Mouse (Mus musculus) megakaryocyte-erythroid progenitor cell, adult 5-6 weeks (primary cell): ENCODE results near the gene Tnfaip3. TPM values are rescaled to one million over a fixed set of nuclear protein-coding genes. Genes with fewer than 3 reads are reported as not detected.

Source experiments
- ATAC-seq: replicated peaks from 2 replicates; pipeline ENCODE4 v1.8.0; 2016; ENCODE audit warnings: mild to moderate bottlenecking, inconsistent platforms; ENCODE audit not compliant: severe bottlenecking, poor library complexity, low FRiP score, low TSS enrichment
- total RNA-seq, 2 experiments: library from RNA; stranded (forward) in 1 of 2; stranded (reverse) in 1 of 2; fragments of 200-1000, 215-1000 nt in 1 of 2; fragments of >200 nt in 1 of 2; fragmentation: Nextera tagmentation in 1 of 2; gene quantifications; 2 replicates each; pipeline ENCODE4 v1.2.3; 2014 to 2017

Gene Tnfaip3
- total RNA-seq, 2 experiments from 2014 or later: 7.6 to 64.0 TPM

DNA sequence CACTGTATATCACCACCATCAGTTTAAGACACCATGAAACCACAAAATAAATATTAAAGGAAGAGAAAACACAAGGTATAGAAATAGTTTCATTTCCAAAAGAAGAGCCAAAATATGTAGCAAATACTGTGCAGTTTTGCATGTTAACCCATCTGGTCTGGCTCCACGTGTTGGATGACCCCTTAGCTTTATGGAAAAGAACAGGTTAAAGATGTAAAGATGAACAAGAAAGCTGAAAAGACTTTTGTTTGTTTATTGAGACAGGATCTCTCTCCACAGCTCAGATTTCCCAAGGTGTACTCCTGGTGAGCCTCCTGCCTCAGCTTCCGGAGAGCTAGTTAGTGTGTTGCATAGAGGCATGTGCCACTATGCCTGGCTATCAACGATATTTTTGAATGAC lies 29.9 kb downstream of the Tnfaip3 start:
- no peak for ATAC-seq

DNA sequence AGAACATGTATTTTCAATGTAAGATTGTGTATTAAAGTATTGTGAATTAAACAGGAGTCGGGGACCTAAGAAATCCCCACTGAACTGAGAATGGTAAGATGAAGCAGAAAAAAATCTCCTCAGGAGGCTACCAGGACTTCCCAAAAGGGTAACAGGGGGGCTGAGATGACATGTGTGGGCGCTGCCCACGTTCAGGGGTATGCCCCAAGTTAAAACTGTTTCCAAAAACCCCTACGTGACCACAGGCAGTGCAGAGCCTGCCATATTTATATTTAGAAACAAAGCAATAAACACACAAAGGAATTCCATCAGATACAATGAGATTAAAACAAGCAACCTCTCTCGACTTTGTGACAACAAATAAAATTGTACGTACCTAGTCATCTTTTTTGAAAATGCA lies 31.9 kb downstream of the Tnfaip3 start:
- ATAC-seq: no peak

DNA sequence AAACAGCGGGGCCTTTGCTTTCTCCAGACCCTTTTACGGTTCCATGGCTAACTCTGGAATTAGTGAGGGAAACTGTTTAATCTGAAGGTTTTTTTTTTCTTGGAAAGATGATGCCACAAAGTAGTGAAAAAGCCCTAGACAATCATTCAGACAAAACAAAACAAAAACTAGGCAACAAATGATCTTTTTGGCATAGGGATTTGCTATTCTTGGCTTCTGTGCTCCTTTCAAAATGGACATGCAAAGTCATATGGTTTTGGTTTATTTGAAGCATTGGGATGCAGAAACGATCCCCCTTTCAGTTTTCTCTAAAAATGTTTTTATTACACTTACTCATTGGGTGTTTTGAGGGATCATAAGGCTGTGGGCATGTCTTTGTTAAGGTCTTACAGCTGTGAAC lies 41.0 kb downstream of the Tnfaip3 start:
- ATAC-seq: no peak

DNA sequence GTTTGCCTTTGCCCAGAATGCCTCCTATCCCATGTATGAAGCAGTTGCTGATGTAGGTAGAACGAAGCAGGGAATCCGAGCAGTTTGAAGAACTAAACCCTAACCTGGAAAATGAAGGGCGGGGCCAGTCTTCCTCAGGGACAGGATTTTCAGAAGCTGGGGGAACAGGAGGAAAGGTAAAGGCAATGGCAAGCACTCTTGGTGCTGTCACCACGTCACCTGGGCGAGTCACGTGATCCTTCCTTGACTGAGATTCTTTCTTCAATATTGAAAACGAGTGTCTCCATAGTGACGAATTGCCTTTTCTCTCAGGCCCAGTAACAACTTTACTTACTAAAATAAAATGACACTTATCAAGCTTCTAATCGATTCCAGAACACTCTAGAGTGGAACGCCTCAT lies 48.6 kb downstream of the Tnfaip3 start:
- no peak for ATAC-seq

DNA sequence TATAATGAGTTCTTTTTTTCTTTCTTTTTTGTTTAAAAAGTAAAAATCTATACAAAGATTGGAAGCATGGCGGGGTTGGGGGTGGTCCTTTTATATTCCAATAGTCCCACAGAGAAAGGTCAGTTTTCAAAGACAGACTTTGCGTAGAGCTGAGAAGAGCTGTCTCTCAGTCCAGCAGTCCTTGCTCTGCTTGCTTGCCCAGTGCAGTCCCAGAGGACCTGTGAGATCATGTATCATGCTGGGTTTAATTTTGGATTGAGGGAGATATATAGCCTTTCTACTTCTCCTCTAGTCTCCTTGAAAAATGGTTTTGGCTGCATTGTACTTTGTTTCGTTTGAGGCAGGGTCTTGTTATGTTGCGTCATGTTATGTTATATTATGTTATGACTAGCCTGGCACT lies 49.9 kb downstream of the Tnfaip3 start:
- ATAC-seq: no peak

DNA sequence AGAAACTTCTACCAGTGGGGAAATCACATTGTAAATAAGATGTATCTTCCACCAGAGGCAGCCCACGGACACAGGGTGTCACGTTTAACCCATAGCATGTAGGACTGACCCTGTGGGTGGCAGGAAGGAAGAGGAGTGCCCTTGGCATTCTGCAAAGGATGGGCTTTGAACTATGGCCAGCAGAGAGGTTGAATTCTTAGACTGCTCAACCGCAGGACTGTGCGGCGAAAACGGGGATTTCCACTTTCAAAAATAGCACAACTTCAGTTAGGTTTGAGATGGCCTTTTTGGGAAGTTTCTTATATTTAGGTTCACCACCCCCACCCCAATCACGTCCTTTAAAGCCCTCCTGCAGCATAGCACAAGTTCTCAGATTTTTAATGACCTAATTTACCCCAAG lies 50.6 kb downstream of the Tnfaip3 start:
- ATAC-seq: no peak

DNA sequence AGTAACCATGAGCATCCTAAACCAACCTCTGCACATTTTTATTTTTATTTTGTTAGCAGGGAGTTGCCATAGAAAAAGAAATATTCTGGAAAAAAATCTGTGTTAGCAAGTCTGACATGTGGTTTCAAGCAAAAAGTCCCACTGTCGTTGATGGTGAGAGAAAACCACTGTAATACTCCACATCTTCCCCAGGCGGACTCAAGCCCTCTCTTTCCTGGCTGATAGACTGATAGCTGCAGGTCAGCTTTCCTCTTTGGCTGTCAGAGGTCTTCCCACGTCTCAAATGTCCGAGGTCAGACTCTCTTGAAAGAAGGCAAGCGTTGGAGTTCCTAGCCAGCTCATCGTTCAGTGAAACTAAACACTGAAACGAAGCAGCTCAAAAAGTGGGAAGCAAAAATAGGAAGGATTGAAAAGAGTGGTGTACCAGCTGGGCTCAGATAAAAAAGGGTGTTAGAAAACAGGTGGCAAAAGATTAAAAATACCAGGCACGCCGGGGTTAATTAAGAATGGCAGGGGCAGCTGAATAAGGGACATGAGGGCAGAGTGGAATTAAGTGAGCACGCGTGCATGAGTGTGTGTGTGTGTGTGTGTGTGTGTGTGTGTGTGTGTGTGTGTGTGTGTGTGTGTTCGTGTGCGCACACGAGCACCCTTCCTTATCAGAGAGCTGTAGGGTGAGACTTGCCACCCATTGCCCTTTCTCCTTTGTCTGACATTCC lies 55.5 kb downstream of the Tnfaip3 start:
- ATAC-seq: peak; percentile 67

DNA sequence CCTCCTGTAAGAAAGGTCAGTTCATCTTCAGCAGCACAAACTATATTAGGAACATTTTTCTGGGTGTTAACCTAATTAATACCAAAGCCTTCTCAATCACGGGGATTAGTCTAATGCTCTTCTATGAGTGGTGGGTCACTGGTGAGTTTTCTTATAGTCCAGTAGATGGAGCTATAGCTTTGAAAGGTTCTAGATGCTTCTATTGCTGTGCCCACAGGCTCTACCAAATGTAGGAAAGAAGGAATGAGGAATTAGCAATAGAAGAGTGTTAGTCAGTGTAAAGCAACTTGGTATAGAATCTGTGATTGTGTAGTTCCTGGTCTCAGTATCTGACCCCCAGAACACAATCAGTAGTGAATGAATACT lies 61.8 kb downstream of the Tnfaip3 start:
- ATAC-seq: peak; percentile 77

DNA sequence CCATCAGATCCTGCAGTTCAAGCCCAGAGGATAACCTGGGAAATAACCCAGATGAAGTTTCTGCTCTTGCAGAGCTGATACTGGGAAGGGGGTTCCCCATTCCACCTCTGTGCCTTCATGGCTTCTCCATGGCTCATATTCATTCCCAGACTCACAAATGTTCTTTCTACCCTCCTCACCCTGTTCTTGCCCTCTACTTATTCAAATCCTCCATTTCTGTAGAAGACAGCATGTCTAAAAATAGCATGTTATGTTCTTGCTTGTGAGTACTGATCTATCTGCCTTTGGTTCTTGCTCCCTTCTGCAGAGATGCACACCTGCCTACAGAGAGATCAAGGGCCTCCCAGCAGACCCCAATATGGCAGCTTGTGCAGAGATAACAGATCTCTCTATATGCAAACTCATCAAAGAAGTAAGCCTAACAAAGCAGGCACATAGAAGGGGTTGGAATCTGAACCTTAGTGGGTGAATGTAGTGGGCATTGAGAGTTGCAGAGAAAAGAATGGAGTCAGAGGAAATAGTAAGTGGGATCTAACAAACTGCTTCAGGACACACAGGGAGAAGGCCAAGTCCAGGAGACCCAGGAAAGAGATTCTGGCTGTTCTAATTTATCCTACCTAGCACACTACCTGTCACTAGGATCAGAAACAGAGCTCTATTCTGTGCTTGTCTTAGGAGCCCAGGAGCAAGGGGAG lies 62.3 kb downstream of the Tnfaip3 start:
- ATAC-seq: no peak

Other genes starting within 250 kb of the Tnfaip3 start
- gene Gm4922, start 228.9 kb downstream of the Tnfaip3 start, total RNA-seq (2014; fragmentation: Nextera tagmentation): not detected in 2 replicates
- gene Gm4922, start 228.9 kb downstream of the Tnfaip3 start, total RNA-seq (2017): not detected in 2 replicates
- not detected in 2 replicates for gene Perp, start 170.6 kb downstream of the Tnfaip3 start, total RNA-seq (2014; fragmentation: Nextera tagmentation)
- 0.88 and 1.1 TPM in 2 replicates for gene Perp, start 170.6 kb downstream of the Tnfaip3 start, total RNA-seq (2017)